Mouse (Mus musculus) limb, embryonic 14.5 days (tissue): ENCODE measurements at regions not wholly inside any gene's neighbourhood (a gene's known extent, or its start where the extent isn't known, plus 50 kb on each side); places are given as distances from the start of the nearest gene placed in this dataset.
A peak's percentile ranks its signal among the peaks of the same experiment; 100 is the strongest.

ENCODE experiments used
- ATAC-seq: fragments of 200-750 bp; cut with Nextera tagmentation; 2 replicates; pipeline ENCODE4 v1.8.0; 2017; ENCODE audit warnings: low read depth, moderate number of reproducible peaks, moderate TSS enrichment; ENCODE audit not compliant: low FRiP score
- DNase-seq: peaks from one replicate; pipeline ENCODE4 v3.0.0-alpha.2; 2015; ENCODE audit warnings: low spot score
- H3K27ac ChIP-seq: fragments of 300-500 bp; sonication (generic); replicated peaks from 2 replicates; pipeline ENCODE4 v1.5.1; 2014; ENCODE audit warnings: low read depth, mild to moderate bottlenecking, low read length, moderate library complexity, mixed read lengths
- H3K27me3 ChIP-seq: fragments of 300-500 bp; sonication (generic); 2 replicates; pipeline ENCODE4 v1.6.1; 2014; ENCODE audit warnings: low read length, mixed read lengths; ENCODE audit not compliant: control insufficient read depth, insufficient read depth
- H3K36me3 ChIP-seq: fragments of 300-500 bp; sonication (generic); 2 replicates; pipeline ENCODE4 v1.6.1; 2014; ENCODE audit warnings: mild to moderate bottlenecking, low read length, moderate library complexity, mixed read lengths; ENCODE audit not compliant: control insufficient read depth, insufficient read depth
- H3K4me1 ChIP-seq: fragments of 300-500 bp; sonication (generic); 2 replicates; pipeline ENCODE4 v1.6.1; 2014; ENCODE audit warnings: antibody characterized with exemption, low read length, mixed read lengths; ENCODE audit not compliant: control insufficient read depth, insufficient read depth
- H3K4me2 ChIP-seq: fragments of 300-500 bp; sonication (generic); replicated peaks from 2 replicates; pipeline ENCODE4 v1.6.1; 2014; ENCODE audit warnings: low read depth, mild to moderate bottlenecking, low read length, moderate library complexity; ENCODE audit not compliant: severe bottlenecking
- H3K4me3 ChIP-seq: fragments of 300-500 bp; sonication (generic); replicated peaks from 2 replicates; pipeline ENCODE4 v1.5.1; 2014; ENCODE audit warnings: low read length
- H3K9ac ChIP-seq: fragments of 300-500 bp; sonication (generic); 2 replicates; pipeline ENCODE4 v1.6.1; 2014; ENCODE audit warnings: mild to moderate bottlenecking, low read depth, low read length, moderate library complexity; ENCODE audit not compliant: severe bottlenecking
- H3K9me3 ChIP-seq: fragments of 300-500 bp; sonication (generic); 2 replicates; pipeline ENCODE4 v1.6.1; 2016; ENCODE audit warnings: low read length; ENCODE audit not compliant: control insufficient read depth
- POLR2A ChIP-seq: fragments of 200-500 bp; IDR thresholded peaks from 2 replicates; pipeline ENCODE4 v1.8.0; 2012; ENCODE audit warnings: inconsistent platforms, mild to moderate bottlenecking, moderate library complexity, borderline replicate concordance; ENCODE audit not compliant: insufficient read depth, insufficient read length; ENCODE audit errors: extremely low read depth
- WGBS: fragments of 180-500 bp; shearing (Covaris S2); extraction: QIAGEN DNeasy Blood & Tissue Kit; methylation state at CpG from one replicate; pipeline ENCODE4 v1.1.7; 2014; 5-methylcytosine and 5-hydroxymethylcytosine counted together

- DNase-seq = peak; percentile 60
- Histone ChIP-seq H3K9me3 (no peaks in the 10 kb centered on the region), H3K27ac (no peak overlapping the region), H3K4me2 (no peak overlapping the region), H3K9ac (no peak overlapping the region), H3K27me3 (no peaks in the 10 kb centered on the region), H3K36me3 (no peaks in the 10 kb centered on the region), H3K4me3 (no peak overlapping the region), H3K4me1 (no peaks in the 10 kb centered on the region)
- no peak for ATAC-seq
- no peak for TF ChIP-seq POLR2A
- WGBS = 58% methylated on average over 4 of the region's 4 CpGs
These were observed 105.1 kb upstream of the Daam1 start for GRCm38 (mm10) chr12:71725713-71726336.

DNA sequence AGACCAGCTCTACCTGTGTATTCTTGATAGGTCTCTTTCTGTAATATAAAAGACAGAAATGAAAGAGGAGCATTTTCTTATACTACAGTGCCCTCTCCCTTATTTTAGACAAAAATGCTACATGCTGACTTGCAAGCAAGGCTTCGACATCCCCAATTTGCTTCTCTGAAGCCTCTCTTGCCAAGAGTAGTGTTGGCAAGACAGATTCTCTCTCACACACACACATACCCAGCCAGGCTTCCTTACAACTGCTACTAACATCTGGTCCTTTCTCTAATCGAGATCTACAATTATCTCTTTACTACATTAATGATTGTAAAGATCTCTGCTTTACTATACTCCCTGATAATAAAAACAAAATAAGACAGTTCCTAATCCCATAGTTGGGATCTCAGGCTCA lies 87.5 kb upstream of the Daam1 start:
- Histone ChIP-seq H3K4me2 (no peak overlapping the region), H3K27ac (no peak overlapping the region), H3K36me3 (no peaks in the 10 kb centered on the region), H3K4me3 (no peak overlapping the region), H3K9me3 (no peaks in the 10 kb centered on the region), H3K27me3 (no peaks in the 10 kb centered on the region), H3K4me1 (peaks cover 13% of the 10 kb centered on the region), H3K9ac (no peak overlapping the region)
- DNase-seq (no peak), ATAC-seq (no peak)
- 82% methylated on average over 2 of the region's 2 CpGs for WGBS
- no peak for TF ChIP-seq POLR2A

- Histone ChIP-seq H3K9me3 (no peaks in the 10 kb centered on the region), H3K27ac (no peak overlapping the region), H3K36me3 (no peaks in the 10 kb centered on the region), H3K9ac (no peak overlapping the region), H3K4me1 (peaks cover 25% of the 10 kb centered on the region), H3K4me3 (no peak overlapping the region), H3K4me2 (no peak overlapping the region), H3K27me3 (no peaks in the 10 kb centered on the region)
- 62% methylated on average over 6 of the region's 6 CpGs for whole genome bisulfite sequencing
- ATAC-seq = no peak
- DNase-seq = no peak
- TF ChIP-seq POLR2A = no peak
These were observed 84.9 kb upstream of the Daam1 start for GRCm38 (mm10) chr12:71746011-71746410.

GRCm38 (mm10) chr12:71747386-71747785 lies 83.5 kb upstream of the Daam1 start:
- no peak for ATAC-seq
- no peak overlapping the region for H3K4me3 ChIP-seq
- 0 out of 2 replicates have a peak overlapping the region, but pooled peaks have one; percentile 9 for H3K4me2 ChIP-seq
- WGBS = 89% methylated on average over 10 of the region's 10 CpGs
- DNase-seq = no peak
- no peaks in the 10 kb centered on the region for H3K27me3 ChIP-seq
- no peaks in the 10 kb centered on the region for H3K36me3 ChIP-seq
- H3K27ac ChIP-seq = peak overlapping the region; percentile 63
- TF ChIP-seq POLR2A = no peak
- no peaks in the 10 kb centered on the region for H3K9me3 ChIP-seq
- peaks cover 27% of the 10 kb centered on the region for H3K4me1 ChIP-seq
- H3K9ac ChIP-seq = no peak overlapping the region

- Histone ChIP-seq H3K4me1 (peaks cover 32% of the 10 kb centered on the region), H3K9me3 (no peaks in the 10 kb centered on the region), H3K9ac (no peak overlapping the region), H3K4me2 (peak overlapping the region; percentile 9), H3K4me3 (no peak overlapping the region), H3K36me3 (no peaks in the 10 kb centered on the region), H3K27me3 (no peaks in the 10 kb centered on the region), H3K27ac (peak overlapping the region; percentile 63)
- ATAC-seq (peak; percentile 59; the same call in 1 of the 2 replicates), DNase-seq (peak; percentile 87)
- WGBS = 39% methylated on average over 14 of the region's 14 CpGs
- no peak for TF ChIP-seq POLR2A
These were observed 83.0 kb upstream of the Daam1 start for GRCm38 (mm10) chr12:71747831-71748368.
